Mouse (Mus musculus) brain, embryonic 18.5 days (tissue): ENCODE data around the gene Rab35.

Source experiments
- DNase-seq: peaks from one replicate; pipeline ENCODE4 v3.0.0-alpha.2; 2012; ENCODE audit warnings: low read depth, low spot score

Rab35 gene

DNA sequence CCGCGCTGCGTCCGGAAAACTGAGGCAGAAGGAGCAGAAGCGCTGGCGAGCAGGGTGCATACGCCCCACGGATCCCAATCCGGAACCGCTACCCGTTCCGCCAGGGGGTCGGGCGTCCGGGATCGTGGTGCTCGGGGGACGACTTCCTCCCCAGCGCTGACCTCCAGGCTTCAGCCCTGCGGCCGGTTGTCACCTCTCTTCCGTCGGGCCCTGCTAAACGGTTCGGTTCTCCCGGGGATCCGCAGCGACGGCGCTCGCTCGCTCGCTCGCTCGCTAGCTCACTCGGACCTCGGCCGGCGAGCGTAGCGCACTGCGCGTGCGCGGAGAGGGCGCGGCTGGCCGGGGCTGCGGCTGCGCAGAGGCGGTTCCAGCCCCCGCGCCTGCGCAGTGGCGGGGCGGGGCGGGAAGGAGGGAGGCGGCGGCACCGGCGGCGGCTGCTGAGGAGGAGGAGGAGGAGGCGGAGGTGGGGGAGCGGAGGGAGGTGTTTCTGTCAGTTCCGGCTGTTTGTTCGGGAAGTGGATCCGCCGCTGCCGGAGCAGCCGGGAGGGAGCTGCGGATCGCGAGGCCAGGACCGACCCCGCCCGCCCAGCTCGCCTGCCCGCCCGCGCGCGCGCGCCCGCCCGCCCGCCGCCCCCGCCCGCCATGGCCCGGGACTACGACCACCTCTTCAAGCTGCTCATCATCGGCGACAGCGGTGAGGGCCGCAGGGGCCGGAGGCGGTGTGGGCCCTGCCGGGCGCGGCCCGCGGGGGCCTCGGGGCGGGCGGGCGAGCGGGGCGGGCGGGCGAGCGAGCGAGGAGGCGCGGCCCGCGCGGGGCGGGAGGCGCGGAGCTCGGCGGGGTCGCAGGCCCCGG lies at the start of gene Rab35:
Gene Rab35, plus strand, starts transcription at position 404 of the 853 bp plus-strand sequence.
- peak; percentile 77 for DNase-seq

DNA sequence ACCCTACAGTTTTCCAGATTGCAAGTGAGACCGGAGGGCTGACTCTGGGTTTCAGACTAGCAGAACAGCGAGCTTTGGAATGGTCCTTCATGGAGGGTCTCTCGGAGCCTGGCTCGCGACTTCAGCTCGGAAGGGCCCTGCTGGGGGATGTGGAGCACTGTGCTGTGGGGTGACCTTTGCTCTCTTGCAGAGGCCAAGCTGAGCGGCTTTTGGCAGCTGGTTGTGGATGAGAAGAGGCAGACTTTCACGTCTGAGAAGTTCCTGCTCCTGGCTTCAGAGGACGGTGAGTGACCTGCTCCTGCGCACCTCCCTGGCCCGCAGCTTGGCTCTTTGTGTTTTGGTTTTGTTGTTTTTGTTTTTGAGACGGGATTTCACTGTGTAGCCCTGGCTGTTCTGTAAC lies 46.1 kb upstream of the Rab35 start:
- no peak for DNase-seq

DNA sequence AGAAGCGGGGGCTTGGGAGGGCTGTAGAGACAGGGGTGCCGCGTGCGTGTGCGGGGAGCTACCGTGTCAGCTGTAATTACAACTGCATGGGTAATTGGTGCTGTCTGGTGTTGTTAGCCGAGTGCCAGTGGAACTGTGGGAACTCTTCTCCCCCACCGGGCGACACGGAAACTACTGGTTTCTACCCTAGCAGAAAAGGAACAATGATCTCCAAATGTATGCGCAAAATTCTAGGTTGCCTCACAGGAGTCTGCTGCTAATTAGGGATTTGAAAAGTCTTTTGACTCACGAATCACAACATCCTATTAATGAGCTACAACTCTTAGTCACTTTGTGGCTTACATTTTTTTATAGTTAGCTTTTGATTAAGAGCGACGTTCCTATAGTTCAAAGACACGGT lies 45.5 kb upstream of the Rab35 start:
- DNase-seq = no peak

DNA sequence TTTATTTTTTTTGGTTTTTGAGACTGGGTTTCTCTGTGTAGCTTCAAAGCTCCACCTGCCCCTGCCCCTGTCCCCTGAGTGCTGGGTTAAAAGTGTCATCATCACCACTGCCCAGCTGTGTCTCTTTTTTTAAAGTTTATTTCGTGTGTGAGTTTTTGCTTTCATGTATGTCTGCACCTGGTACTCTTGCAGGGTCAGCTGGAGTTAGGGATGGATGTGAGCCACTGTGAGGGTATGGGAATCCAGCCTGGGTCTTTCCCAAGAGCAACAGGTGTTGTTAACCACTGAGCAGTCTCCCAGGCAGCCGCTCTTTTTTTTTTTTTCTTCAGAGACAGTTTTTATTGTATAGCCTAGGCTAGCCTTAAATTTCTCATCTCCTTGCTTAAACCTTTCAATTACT lies 44.9 kb upstream of the Rab35 start:
- no peak for DNase-seq

DNA sequence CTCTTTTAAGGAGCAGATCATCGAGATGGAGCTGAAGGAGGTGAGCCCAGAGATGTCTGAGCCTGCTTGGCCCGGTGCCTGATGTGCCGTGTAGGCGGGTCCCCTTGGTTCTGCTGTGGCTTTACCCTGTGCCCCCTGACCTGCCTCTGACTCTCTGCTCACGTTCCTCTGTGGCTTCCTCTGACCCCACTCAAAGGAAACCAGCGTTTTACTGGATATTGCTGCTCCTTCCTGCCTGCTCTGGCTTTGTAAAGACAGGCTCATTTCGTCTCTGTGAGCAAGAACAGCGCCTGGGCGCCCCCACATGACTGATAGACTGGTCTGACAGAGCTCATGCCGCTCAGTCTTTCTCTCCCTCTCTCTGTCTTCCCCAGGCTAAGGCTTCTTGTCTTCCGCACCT lies 40.7 kb upstream of the Rab35 start:
- DNase-seq = no peak

DNA sequence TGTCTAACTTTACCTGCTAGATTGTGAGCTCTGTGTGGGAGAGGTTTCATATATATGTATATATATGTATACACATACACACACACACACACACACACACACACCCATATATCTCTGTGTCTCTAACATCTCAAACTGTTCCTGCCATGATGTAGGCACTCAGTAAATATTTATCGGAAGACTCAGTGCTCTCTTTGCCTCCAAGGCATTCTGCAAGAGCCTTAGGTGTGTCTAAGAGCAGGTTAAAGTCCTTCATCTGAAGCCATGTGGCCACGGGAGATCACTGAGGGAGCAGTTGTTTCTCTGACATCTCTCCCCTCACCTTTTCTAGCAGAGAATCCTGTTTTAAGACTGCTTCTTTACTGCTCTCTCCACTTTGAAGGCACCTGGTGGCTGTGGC lies 40.2 kb upstream of the Rab35 start:
- DNase-seq = no peak

DNA sequence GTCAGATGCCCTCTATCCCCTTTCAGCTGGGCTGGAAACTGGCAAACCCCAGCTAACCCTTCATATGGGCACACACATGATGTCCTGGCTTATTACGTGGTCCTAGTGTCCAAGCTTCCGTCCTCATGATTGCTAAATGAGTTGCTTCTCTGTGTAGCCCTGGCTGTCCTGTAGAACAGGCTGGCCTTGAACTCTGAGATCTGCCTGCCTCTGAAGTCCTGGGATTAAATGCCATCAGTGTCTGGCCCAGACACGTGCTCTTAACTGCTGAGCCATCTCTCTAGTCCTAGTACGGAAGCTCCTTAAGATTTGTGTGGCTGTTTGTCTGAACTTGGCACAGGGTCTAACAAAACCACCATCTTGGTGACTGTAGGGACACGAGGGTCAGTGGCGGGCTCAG lies 28.1 kb upstream of the Rab35 start:
- no peak for DNase-seq

DNA sequence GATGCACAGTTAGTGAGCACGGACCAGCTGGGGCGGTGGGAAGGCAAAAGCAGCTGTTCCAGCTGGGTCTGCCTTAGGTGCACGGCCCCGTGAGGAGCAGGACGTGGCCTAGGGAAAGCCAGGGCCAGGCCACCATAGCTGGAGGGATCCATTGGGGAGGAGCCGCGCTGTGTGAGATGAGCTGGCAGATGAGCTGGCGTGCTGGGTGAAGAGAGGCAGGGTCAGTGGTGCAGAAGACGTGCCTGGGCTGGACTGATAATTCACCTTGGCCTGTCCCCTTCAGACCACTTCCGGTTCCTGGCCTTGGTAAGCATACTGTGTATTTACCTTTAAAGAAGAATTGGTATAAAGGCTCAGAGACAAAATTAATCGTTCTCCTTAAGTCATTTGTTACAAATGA lies 20.1 kb upstream of the Rab35 start:
- DNase-seq = no peak

DNA sequence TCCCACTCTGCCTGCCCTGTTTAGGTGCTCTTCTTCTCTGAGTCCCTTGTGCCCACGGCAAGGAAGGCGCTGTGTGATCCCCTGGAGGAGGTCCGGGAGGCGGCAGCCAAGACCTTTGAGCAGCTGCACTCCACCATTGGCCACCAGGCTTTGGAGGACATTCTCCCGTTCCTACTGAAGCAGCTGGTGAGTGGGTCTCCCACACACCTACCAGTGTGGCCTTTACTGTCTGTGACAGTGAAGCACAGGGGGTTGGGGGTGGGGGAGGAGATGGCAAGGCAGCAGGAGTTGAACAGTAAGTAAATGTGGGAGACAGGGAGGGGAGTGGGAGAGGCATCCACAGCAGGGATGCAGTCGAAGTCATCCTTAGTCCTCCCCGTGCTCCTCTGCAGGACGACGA lies 18.4 kb upstream of the Rab35 start:
- no peak for DNase-seq

DNA sequence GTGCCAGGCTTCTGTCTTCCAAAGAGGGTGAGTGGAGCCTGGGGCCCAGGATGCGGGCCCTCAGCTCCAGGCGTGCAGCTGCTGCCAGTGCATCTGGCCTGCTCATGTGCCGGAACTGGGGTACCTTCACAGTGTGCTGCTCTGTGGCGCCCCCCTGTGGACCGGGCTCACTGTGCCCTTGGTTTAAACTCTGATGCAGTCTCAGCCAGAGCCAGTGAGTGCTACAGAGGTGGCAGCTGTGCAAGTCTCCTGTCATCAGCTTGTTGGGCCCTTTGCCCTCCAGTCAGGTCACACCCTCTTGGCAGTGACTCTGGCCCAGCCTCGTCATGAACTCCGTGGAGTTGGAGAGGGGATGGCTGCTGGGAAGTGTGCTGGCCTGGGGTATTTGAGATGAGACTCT lies 16.8 kb upstream of the Rab35 start:
- DNase-seq = no peak

DNA sequence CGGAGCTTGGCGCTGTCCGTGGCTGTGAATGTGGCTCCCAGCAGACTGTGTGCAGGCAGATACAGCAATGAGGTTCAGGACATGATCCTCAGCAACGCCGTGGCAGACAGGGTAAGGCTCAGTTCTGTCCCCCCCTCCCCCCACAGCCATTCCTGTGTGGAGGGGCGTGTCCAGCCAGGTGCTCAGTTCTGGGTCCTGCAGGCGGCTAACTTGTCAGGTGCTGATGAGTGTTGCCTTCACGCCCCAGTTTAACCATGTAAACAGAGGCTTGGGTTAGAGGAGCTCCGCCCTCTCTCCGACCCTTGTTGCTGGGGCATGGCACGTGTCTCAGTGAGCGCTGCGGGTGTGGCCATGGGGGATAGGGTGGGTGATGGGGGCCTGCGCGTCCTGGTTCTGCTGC lies 12.0 kb upstream of the Rab35 start:
- no peak for DNase-seq

DNA sequence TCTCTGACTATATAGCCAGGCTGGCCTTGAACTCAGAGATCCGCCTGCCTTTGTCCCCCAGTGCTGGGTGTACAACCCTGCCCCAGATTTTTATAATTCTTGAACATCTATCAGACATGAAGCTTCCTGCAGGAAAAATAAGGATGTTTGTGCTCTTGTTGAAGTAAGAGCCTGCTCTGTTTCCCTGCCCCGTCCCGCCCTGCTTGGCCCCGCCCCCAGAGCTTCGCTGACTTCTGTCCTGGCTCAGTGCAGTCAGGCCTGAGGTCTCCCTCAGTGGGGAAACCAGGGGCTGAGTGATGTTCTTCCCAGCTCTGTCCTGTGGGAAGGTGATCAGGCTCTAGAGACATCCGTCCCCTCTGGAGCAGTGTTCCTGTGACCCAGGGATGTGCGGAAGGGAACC lies 9.0 kb upstream of the Rab35 start:
- DNase-seq = no peak

DNA sequence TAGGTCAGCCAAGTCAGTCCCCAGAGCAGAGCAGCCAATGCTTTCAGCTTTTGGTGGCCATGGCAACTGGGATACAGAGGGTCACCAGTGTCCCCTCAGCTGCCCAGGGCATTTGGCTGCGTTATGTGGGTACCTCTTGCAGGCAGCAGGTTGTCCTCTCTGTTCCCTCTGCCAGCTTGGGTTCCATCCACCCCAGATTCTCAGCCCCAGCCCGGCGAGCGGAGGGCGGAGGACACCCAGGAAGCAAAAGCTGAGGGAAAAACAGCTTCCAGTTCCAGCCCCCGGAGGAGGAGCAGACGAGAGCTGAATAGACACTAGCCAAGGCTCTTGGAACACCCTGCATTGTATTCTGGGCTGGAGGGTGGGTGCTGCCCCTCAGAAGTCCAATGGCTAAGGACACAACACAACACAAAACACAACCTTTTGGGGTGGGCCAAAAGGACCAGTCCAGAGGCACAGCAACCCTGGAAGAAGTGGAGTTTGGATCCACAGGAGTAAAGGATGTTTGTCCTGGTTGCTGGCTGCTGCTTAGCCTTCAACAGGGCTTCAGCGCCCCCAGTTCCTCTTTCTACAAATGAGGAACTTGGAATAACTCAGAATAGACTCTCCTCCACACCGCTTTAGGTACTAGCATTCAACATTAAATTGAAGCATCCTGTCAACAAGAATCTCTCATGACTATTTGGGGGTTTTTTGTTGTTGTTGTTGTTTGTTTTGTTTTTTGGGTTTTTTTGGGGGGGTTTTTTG lies 7.8 kb upstream of the Rab35 start:
- no peak for DNase-seq

DNA sequence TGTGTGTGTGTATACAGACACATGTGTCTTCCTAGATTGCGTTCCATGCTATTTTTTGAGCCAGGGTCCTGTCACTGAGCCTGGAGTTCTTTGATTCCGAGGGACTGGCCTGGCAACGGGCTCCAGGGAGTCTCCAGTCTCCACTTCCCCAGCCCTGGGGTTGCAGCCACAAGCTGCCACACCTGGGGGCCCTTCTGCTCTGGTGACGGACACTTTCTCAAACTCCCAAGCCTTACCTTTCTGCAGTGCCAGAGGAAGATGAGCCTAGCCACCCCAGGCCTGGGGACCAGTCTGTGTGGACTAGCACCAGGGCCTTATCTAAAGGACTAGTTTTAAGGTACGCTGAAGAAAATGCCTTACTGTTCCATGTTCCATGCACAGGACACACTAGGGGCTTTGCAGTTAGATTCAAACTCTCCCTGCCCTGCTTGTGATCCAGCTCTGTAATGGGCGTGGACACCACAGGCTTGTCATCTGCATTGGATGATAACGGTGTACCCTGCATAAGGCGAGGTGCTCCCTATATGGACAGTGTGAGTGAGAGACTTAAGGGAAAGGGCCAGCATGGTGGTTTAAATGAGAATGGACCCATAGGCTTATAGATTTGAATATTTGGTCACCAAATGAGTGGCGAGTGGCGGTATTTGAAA lies 5.3 kb upstream of the Rab35 start:
- DNase-seq = no peak

DNA sequence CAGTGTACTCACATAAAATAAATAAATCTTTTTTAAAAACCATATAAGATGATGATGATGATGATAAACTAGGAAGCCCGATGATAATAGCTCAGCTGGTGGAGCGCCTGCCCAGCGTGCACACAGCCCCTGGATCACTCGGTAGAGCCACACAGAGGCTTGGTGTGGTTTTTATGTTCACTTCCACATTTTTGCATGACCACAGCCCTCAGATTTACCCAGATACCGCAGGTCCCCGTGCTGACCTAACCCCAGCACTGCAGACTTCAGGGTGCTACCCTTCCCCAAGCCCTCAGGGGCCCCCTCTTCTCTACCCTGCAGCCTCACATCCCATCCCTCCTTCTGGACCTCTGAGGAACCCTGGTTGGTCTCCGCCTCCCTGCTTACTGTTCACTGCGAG lies 3.6 kb upstream of the Rab35 start:
- no peak for DNase-seq

DNA sequence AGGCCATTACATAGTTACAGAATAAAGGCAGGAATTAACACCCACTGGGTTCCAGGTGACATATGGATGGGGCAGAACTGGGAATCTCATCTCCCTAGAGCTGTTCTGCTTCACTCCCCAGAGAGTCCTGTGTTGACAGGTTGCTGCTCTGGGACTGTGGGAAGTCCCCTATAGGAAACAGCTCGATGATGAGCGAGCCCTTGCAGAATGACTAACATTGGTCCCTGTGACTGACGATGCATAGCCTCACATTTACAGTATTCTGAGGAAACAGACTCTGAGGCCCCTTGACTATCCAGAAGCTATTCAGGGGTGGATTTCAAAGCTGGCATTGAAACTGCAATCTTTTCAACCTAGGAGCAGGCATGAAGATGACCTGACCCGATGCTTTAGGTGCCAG lies 2.0 kb upstream of the Rab35 start:
- no peak for DNase-seq

DNA sequence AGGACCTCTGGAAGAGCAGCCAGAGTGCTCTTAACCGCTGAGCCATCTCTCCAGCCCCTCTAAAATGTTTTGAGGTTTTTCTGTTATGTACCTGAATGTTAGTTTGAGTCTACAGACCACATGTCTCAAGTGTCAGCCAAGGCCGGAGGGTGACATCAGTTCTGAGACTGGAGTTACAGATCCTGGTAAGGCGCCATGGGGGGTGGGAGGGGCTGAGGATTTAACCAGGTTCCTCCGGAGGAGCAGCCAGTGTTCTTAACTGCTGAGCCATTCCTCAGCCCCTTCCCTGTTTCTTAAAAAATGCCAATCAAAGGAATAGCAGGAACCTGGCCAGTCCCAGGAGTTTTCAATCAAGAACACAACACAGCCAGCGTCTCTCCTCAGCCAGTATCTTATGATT lies 1.4 kb upstream of the Rab35 start:
- no peak for DNase-seq

DNA sequence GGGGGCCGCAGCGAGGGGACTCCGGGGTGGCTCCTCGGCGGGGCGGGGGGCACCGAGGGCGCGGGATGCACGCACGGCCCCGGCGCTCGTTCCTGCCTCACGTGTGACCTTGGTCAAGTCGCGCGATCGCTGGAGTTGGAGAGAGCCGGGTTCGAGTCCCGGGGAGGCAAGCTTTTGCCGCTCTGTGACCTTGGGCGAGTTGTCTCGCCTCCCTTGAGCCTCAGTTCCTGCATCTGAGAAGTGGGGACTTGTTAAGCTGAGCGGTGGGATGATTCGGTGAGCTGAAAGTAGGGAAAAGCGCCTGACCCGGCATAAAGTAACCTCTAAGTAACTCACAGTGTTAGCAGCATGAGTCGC lies 628 bp downstream of the Rab35 start:
- no peak for DNase-seq

DNA sequence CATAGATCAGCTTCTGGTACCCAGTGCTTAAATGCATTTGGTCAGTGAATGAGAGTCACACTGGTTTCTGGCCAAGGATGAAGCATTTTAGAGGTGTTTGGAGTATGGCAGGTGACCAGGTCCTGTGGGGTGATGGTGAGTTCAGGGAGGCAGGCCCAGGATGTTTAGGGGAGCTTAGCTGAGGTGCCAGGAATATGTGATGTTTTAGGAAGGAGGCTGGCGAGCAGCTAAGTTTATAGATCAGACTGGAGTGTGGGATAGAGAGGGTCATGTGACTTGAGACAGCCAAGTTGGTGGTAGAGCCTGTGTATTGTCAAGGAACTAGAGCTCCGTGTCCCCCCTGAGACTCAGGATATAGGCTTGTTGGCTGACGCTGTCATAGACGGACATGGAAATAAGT lies 1.4 kb downstream of the Rab35 start:
- DNase-seq = no peak

DNA sequence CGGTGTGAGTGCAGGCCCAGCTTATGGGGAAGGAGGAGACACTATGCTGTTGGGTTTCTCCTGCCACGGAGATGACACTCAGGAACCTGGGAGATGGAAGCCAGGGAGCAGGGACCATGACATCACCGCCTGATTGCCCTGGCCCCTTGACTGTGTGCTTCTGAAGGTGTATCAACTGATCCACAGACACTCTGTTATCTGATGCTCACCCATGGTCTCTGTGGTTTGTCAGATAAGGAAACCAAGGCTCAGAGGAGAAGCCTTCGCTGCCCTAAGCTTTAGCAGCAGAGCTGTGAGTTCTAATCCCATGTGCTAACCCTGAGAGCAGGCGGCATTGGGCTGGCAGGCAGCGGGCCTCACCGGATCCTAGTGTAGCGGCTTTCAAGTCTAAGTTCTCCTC lies 2.3 kb downstream of the Rab35 start:
- DNase-seq = no peak

DNA sequence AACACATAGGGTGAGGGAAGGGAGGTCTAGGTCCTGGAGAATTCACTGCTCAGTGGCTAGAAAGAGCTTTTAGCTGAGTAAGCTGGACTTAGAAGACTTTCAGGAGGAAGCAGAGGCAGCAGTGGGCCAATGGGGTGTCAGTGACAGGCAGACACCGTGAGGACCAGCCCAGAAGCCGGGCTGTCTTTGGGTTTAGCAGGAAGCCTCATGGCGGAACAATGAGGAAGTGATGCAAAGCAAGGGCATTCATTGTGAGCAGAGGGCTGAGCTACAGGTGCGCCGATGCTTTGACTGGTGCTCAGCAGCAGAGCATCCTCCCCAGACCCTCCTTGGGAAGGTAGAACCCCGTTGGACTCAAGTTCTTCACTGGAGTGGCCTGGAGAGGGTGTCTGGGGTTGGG lies 3.8 kb downstream of the Rab35 start:
- no peak for DNase-seq

DNA sequence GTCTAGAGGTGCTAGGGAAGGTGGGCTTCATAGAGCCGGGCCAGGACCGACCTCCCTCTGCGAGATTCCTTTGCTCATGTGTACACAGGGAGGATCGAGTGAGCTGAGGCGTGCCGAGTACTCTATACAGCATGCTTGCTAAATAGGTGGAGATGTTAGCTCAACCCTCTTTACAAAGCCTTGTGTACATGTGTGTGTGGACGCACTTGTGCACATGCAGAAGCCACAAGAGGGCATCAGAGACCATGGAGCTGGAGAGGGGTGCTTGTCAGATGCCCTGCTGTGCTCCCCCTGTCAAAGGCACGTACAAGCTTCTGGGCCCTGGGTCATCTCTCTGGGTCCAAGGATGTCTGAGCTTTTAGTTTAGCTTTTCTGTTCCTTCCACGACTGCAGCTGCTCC lies 12.5 kb downstream of the Rab35 start:
- no peak for DNase-seq

DNA sequence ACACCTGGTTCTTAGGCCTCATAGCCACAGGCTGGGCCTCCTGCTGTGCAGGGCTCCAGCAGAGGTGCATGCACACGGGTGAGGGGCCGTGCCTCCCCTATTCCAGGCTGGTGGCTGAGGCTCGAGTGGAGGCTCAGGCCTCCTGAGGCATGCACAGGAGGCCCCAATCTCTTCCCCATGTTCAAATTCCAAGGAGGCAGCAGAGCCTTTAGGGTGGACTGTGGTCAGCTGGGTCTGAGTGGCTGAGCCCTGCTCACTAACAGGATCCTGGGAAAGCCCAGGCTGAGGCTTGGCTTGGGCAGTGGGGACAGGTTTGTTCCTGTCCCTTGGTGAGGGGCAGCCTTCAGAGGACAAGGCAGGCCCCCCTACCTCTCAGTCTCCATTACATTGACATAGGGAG lies 17.2 kb downstream of the Rab35 start:
- no peak for DNase-seq
